Mouse (Mus musculus) spleen, adult 18-20 months (tissue): ENCODE data around the gene Tmprss9.

Experiments
- DNase-seq, 2 experiments: peaks; one replicate each; pipeline ENCODE4 v3.0.0; 2022; ENCODE audit warnings: mixed read lengths in 2 of 2

The Tmprss9 gene

GRCm38 (mm10) chr10:80843087-80843930, 28.3 kb upstream of the Tmprss9 start:
- DNase-seq = no peak

GRCm38 (mm10) chr10:80843931-80844547, 27.6 kb upstream of the Tmprss9 start, which contains the start of gene Lingo3:
Gene Lingo3 (minus strand): TSS chr10:80844039.
- no peak for DNase-seq

GRCm38 (mm10) chr10:80845055-80845693, 26.5 kb upstream of the Tmprss9 start:
- DNase-seq = no peak

GRCm38 (mm10) chr10:80845732-80846131, 25.9 kb upstream of the Tmprss9 start:
- DNase-seq = no peak

- peak; percentile 52 to 58 for DNase-seq
These were observed 23.1 kb upstream of the Tmprss9 start for GRCm38 (mm10) chr10:80848571-80848970.

GRCm38 (mm10) chr10:80854913-80855748, 16.5 kb upstream of the Tmprss9 start, which contains the start of the genes Lsm7 and Sppl2b:
Gene Lsm7 (minus strand): TSS chr10:80855209.
Gene Sppl2b (plus strand): TSS chr10:80855275.
- peak; percentile 96 to 98 for DNase-seq

GRCm38 (mm10) chr10:80855749-80856073, 15.9 kb upstream of the Tmprss9 start:
- DNase-seq = no peak

GRCm38 (mm10) chr10:80856267-80856666, 15.4 kb upstream of the Tmprss9 start:
- no peak for DNase-seq

- no peak for DNase-seq
These were observed 14.7 kb upstream of the Tmprss9 start for GRCm38 (mm10) chr10:80856908-80857307.

GRCm38 (mm10) chr10:80857386-80857785, 14.3 kb upstream of the Tmprss9 start:
- DNase-seq = no peak

GRCm38 (mm10) chr10:80857848-80858247, 13.8 kb upstream of the Tmprss9 start:
- DNase-seq = no peak

- DNase-seq = no peak
These were observed 13.2 kb upstream of the Tmprss9 start for GRCm38 (mm10) chr10:80858350-80858935.

GRCm38 (mm10) chr10:80862305-80862704, 9.3 kb upstream of the Tmprss9 start:
- no peak for DNase-seq

- no peak for DNase-seq
These were observed 7.2 kb upstream of the Tmprss9 start for GRCm38 (mm10) chr10:80864446-80864845.

GRCm38 (mm10) chr10:80870993-80871392, 655 bp upstream of the Tmprss9 start:
- DNase-seq = no peak

GRCm38 (mm10) chr10:80874035-80874434, 2.4 kb downstream of the Tmprss9 start:
- no peak for DNase-seq

GRCm38 (mm10) chr10:80876028-80876427, 4.4 kb downstream of the Tmprss9 start:
- DNase-seq = peak in 1 of 2 experiments; percentile 62

- no peak for DNase-seq
These were observed 4.9 kb downstream of the Tmprss9 start for GRCm38 (mm10) chr10:80876594-80876993.

GRCm38 (mm10) chr10:80880131-80880641, 8.5 kb downstream of the Tmprss9 start:
- peak; percentile 36 to 69 for DNase-seq

GRCm38 (mm10) chr10:80880901-80881300, 9.3 kb downstream of the Tmprss9 start:
- DNase-seq = no peak

- DNase-seq = peak; percentile 51 to 78
These were observed 9.7 kb downstream of the Tmprss9 start for GRCm38 (mm10) chr10:80881301-80881700.

- no peak for DNase-seq
These were observed 15.5 kb downstream of the Tmprss9 start for GRCm38 (mm10) chr10:80887181-80887580.
